Mouse (Mus musculus) C2C12 (cell line): Measurements from ENCODE around the gene Fgf8. TPM values are rescaled to one million over a fixed set of nuclear protein-coding genes. Genes with fewer than 3 reads are reported as not detected.
A peak's percentile ranks its signal among the peaks of the same experiment; 100 is the strongest.

ENCODE experiments used
- H3K27me3 ChIP-seq: one replicate; pipeline ENCODE4 v1.6.1; 2011; ENCODE audit not compliant: control insufficient read depth, insufficient read depth, insufficient read length
- H3K36me3 ChIP-seq: one replicate; pipeline ENCODE4 v1.6.1; 2011; ENCODE audit not compliant: control insufficient read depth, insufficient read depth
- H3K4me3 ChIP-seq: one replicate; pipeline ENCODE4 v1.5.1; 2011; ENCODE audit warnings: mild to moderate bottlenecking, control low read depth; ENCODE audit not compliant: poor library complexity, insufficient read depth, severe bottlenecking
- H3K79me2 ChIP-seq: one replicate; pipeline ENCODE4 v1.6.1; 2011; ENCODE audit not compliant: control insufficient read depth, insufficient read depth
- H3K79me3 ChIP-seq: one replicate; pipeline ENCODE4 v1.6.1; 2011; ENCODE audit warnings: low read depth, control low read depth
- H3ac ChIP-seq: one replicate; pipeline ENCODE3; 2011; ENCODE audit warnings: low read depth; ENCODE audit not compliant: control insufficient read depth, insufficient read length
- CEBPB ChIP-seq: IDR thresholded peaks from one replicate; pipeline ENCODE4 v1.6.1; 2011; ENCODE audit warnings: low read depth, mild to moderate bottlenecking, control low read depth, moderate library complexity
- CTCF ChIP-seq: IDR thresholded peaks from one replicate; pipeline ENCODE4 v1.5.1; 2011; ENCODE audit not compliant: control insufficient read depth, insufficient read depth, insufficient read length
- FOSL1 ChIP-seq: IDR thresholded peaks from one replicate; pipeline ENCODE4 v1.8.0; 2011; ENCODE audit warnings: mild to moderate bottlenecking, low read length; ENCODE audit not compliant: poor library complexity, insufficient read depth, severe bottlenecking
- MAX ChIP-seq: IDR thresholded peaks from one replicate; pipeline ENCODE4 v1.6.1; 2011; ENCODE audit warnings: mild to moderate bottlenecking, control low read depth
- MYOD1 ChIP-seq: IDR thresholded peaks from one replicate; pipeline ENCODE4 v1.6.1; 2011; ENCODE audit warnings: low read depth; ENCODE audit not compliant: control insufficient read depth, insufficient read length
- MYOG ChIP-seq: IDR thresholded peaks from one replicate; pipeline ENCODE4 v1.6.1; 2011; ENCODE audit not compliant: control insufficient read depth, insufficient read length; ENCODE audit errors: extremely low read depth
- USF1 ChIP-seq: IDR thresholded peaks from one replicate; pipeline ENCODE4 v1.6.1; 2011; ENCODE audit warnings: low read depth, mild to moderate bottlenecking, control low read depth, moderate library complexity
- polyA plus RNA-seq: library from polyadenylated mRNA; unstranded; fragments of >200 nt; fragmentation: generic; extraction: Trizol; gene quantifications from one replicate; pipeline ENCODE4 v1.2.1, GENCODE M21; 2012; ENCODE audit warnings: missing spikeins

Gene Fgf8
- polyA plus RNA-seq, 1 experiment: not detected

DNA sequence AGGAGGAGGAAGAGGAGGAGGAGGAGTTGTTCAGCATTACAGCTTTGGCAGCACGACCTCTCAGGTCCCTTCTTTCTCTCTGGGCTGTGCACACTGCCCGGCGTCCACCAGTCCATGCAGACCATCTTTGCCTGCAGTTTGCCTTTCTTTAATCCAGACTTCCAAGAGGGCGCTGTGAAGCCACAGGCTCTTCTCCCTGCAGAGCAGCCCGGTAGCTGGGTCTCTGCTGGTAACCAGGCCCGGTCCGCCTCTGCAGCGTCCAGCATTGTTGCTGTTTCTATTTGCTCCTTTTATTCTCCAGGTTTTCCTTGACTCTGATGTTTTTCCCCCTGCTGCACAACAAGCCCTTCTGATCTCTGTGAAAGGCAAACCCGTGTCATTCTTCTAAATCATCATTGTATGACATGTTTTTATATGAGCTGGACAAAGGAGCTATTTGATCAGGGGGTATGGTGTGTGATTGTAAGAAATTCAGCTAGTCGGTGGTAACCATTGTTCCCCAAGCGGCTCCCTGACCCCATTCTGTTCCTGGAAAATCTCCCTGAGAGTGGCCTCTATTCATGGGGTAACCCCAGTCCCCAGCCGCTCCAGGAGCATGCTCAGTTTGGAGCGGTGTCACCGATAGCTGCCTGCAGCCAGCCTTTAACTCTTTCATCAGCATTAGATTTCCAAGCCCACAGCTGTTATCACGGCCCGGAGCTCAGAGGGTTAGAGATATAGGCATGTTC is 25.1 kb downstream of the Fgf8 start:
- Histone ChIP-seq H3K79me3 (no peaks in the 10 kb centered on the region), H3K36me3 (no peaks in the 10 kb centered on the region), H3K4me3 (no peak overlapping the region), H3K27me3 (peaks cover 12% of the 10 kb centered on the region), H3ac (no peak overlapping the region), H3K79me2 (no peaks in the 10 kb centered on the region)
- no peak for TF ChIP-seq MYOD1
- TF ChIP-seq CTCF: peak; percentile 9

- Histone ChIP-seq H3K36me3 (no peaks in the 10 kb centered on the region), H3K79me2 (no peaks in the 10 kb centered on the region), H3K4me3 (no peak overlapping the region), H3K27me3 (peaks cover 34% of the 10 kb centered on the region), H3K79me3 (no peaks in the 10 kb centered on the region), H3ac (no peak overlapping the region)
- no peak for TF ChIP-seq USF1
- no peak for TF ChIP-seq CEBPB
- no peak for TF ChIP-seq FOSL1
These were observed 34.0 kb downstream of the Fgf8 start for GRCm38 (mm10) chr19:45708704-45709103.

- no peak for TF ChIP-seq CTCF
- no peak for TF ChIP-seq FOSL1
- no peak for TF ChIP-seq MAX
- no peak for TF ChIP-seq MYOG
- H3K27me3 ChIP-seq: peaks cover 34% of the 10 kb centered on the region
These were observed 46.5 kb downstream of the Fgf8 start for GRCm38 (mm10) chr19:45696281-45696600.

DNA sequence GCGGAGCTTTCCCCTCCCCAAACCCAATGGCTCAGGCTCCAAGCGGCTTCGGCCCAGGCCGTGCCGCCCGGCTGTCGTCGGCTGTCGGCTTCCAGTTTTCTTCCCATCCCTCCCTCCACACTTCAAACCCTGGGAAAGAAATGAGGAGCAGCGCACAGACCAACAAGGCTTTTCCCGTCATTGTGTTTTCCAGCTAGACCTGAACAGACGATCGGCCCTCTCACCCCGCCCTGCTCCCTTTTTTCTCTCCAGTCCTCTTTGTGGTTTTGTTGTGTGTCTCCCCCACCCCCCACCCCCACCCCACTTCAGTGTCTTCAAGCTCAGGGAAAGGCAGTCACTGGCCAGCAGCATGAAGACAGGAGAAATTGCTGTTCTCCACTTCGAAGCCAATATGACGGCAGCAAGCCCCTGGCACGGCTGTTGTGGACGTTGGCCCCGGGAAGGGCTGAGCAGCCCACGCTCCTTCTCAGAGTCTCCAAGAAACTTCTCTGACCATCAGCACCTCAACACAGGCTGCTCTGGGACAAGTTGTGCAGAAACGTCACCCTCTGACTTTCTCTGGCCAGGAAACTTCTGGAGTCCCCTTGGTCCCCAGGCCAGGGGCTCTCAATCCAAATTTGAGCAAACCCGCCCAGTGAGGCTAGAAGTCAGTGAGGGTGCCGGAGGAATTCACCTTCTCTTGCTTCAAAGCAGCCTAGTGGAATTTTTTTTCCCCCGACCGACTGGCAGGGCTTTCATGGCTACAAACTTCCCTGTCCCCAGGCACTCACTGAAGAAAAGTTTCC is 47.0 kb downstream of the Fgf8 start:
- Histone ChIP-seq H3K36me3 (no peaks in the 10 kb centered on the region), H3K27me3 (peaks cover 38% of the 10 kb centered on the region), H3ac (no peak overlapping the region), H3K79me3 (no peaks in the 10 kb centered on the region), H3K79me2 (no peaks in the 10 kb centered on the region), H3K4me3 (no peak overlapping the region)
- no peak for TF ChIP-seq CTCF
- no peak for TF ChIP-seq CEBPB
- TF ChIP-seq MAX: no peak
- TF ChIP-seq MYOD1: no peak
- TF ChIP-seq FOSL1: no peak
- no peak for TF ChIP-seq USF1
- TF ChIP-seq MYOG: no peak

More at GRCm38 (mm10) chr19:45696281-45696600, 46.5 kb downstream of the Fgf8 start:
- Histone ChIP-seq H3K79me3 (no peaks in the 10 kb centered on the region), H3K79me2 (no peaks in the 10 kb centered on the region), H3K4me3 (no peak overlapping the region), H3ac (no peak overlapping the region), H3K36me3 (no peaks in the 10 kb centered on the region)

GRCm38 (mm10) chr19:45694056-45694455 is 48.7 kb downstream of the Fgf8 start:
- H3K79me2 ChIP-seq: no peaks in the 10 kb centered on the region
- H3K79me3 ChIP-seq: no peaks in the 10 kb centered on the region
- H3K27me3 ChIP-seq: peaks cover 43% of the 10 kb centered on the region
- no peak overlapping the region for H3ac ChIP-seq
- no peak overlapping the region for H3K4me3 ChIP-seq
- TF ChIP-seq USF1 (no peak), MYOG (no peak), MAX (no peak), MYOD1 (no peak), CEBPB (no peak), CTCF (no peak), FOSL1 (no peak)
- H3K36me3 ChIP-seq: no peaks in the 10 kb centered on the region

DNA sequence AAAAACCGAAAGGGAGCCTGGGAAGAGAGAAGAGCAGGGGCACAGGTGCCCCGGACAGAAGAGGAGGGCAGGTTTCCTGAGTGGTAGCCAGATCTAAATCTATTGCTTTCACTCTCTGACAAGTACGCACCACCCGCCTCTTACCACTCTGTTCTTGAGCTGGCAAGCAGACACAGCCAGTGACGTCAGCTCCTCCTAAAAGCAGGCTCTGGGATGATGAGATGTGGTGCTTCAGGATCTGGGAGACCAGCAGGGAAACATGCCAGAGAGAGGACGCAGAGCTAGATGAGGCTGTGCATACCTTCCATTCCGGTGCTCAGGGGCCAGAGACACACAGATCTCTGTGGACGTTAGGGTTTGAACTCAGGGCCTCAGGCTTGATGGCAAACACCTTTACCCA is 50.5 kb downstream of the Fgf8 start:
- Histone ChIP-seq H3K27me3 (peaks cover 43% of the 10 kb centered on the region), H3K36me3 (no peaks in the 10 kb centered on the region), H3K4me3 (no peak overlapping the region), H3ac (no peak overlapping the region), H3K79me2 (no peaks in the 10 kb centered on the region), H3K79me3 (no peaks in the 10 kb centered on the region)
- TF ChIP-seq CEBPB: no peak
- no peak for TF ChIP-seq MYOD1
- TF ChIP-seq FOSL1: no peak
- no peak for TF ChIP-seq USF1
- no peak for TF ChIP-seq MYOG
- no peak for TF ChIP-seq CTCF
- no peak for TF ChIP-seq MAX
